Mouse (Mus musculus): ENCODE measurements at regions not wholly inside any gene's neighbourhood (a gene's known extent, or its start where the extent isn't known, plus 50 kb on each side); places are given as distances from the start of the nearest gene placed in this dataset.

DNA sequence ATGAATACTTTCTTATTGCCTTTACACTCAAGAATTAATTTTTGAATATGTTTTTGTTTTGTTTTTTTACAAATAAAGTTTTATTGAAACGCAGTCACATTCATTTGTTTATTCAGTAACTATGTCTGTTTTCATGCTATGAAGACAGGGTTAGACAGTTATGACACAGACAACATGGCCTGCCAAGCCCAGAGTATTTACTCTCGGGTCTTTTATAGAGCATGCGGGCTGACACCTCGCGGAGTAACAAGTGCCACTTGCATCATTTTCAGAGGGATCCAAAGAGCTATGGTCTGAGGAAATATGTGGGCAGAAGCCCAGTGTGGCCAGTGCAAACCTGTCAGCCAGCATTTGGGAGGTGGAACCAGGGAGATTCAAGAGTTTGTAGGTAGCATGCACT lies 206.5 kb upstream of the Nt5e start:
- Histone ChIP-seq H3K4me3 (ENCODE audit: low read depth, low read length) (no peak overlapping the region), H3K4me2 (ENCODE audit: low read depth, low read length) (no peak overlapping the region), H3K27me3 (ENCODE audit: control insufficient read depth, insufficient read depth, low read depth, low read length) (no peaks in the 10 kb centered on the region), H3K4me1 (ENCODE audit: control insufficient read depth, low read depth, low read length) (no peaks in the 10 kb centered on the region), H3K27ac (ENCODE audit: low read length) (no peak overlapping the region), H3K9me3 (replicated peaks; ENCODE audit: control insufficient read depth, low read length) (no peaks in the 10 kb centered on the region), H3K36me3 (ENCODE audit: control insufficient read depth, insufficient read depth) (no peaks in the 10 kb centered on the region), H3K9ac (ENCODE audit: low read depth, low read length) (no peak overlapping the region)
- 80% methylated on average over 5 of the region's 5 CpGs for WGBS (ENCODE audit: insufficient replicate concordance)
- no peak for ATAC-seq (ENCODE audit: low read depth)

DNA sequence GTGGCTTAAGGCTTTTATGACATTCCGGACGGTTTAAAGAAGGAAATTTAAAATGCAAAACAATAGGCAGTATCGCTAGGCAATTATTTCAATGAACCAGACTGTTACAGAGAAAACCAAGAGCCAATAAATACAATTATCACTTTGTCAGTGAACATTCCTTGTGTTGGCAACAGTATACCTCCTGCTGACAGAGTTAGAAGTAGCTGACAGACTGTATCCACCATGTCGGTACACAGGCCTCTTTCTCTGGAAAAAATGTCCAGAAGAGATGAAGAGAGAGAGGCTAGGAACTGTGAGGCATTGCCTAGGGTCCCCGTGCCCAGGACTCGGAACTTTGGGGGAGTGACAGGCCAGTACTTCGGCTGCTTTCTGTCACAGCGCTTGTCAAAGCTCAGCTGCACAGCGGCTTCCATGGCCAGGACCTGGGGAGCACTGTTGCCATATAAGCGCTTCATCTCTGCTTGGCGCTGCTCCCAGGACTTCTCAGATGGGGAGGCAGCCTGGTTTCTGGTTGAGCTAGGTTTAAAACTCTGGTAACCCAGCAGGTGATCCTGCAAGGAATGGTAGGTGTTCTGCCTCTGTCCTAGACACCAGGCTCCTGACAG lies 205.9 kb upstream of the Nt5e start:
- no peaks in the 10 kb centered on the region for H3K27me3 ChIP-seq (ENCODE audit: control insufficient read depth, insufficient read depth, low read depth, low read length)
- no peak overlapping the region for H3K4me2 ChIP-seq (ENCODE audit: low read depth, low read length)
- H3K9ac ChIP-seq (ENCODE audit: low read depth, low read length), result no peak overlapping the region
- ATAC-seq (ENCODE audit: low read depth), result no peak
- H3K9me3 ChIP-seq (replicated peaks; ENCODE audit: control insufficient read depth, low read length), result no peaks in the 10 kb centered on the region
- 68% methylated on average over 11 of the region's 11 CpGs for WGBS (ENCODE audit: insufficient replicate concordance)
- H3K36me3 ChIP-seq (ENCODE audit: control insufficient read depth, insufficient read depth), result no peaks in the 10 kb centered on the region
- no peak overlapping the region for H3K4me3 ChIP-seq (ENCODE audit: low read depth, low read length)
- H3K27ac ChIP-seq (ENCODE audit: low read length), result no peak overlapping the region
- H3K4me1 ChIP-seq (ENCODE audit: control insufficient read depth, low read depth, low read length), result no peaks in the 10 kb centered on the region

- WGBS (ENCODE audit: insufficient replicate concordance), result 74% methylated on average over 9 of the region's 9 CpGs
- ATAC-seq (ENCODE audit: low read depth), result no peak
Observed at GRCm38 (mm10) chr9:88124322-88125005, 202.5 kb upstream of the Nt5e start.

DNA sequence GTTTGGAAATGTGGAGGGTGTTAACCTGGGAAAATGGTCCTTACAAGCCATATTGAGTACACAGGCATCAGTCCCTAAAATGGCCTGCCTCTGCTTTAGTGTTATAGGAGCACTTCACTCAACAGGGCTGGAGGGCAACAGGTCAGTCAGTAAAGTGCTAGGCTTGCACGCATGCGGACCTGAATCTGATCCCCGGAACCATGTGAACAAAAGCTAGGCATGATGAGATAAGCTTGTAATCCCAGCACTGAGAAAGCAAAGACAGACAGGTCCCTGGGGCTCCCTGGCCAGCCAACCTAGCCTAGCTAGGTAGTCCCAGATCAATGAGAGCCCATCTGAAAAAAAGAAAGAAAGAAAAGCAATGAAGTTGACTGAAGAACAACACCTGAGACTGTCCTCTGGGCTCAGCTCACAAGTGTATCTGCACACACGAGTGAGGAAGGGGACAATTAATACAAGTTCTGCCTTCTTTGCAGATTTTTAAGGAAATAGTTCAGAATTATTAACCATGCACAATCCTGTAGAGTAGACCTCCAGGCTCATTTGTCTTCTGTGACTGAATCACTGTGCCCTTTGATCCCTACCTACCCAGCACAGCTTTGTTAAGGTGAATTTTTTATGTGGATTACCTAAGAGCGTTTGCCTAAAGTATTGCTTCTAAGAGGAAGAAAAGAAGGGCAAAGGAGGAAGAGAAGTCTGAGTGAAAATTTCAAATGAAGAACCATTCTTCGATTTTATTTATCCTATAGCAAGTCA lies 163.8 kb upstream of the Nt5e start:
- H3K9me3 ChIP-seq (replicated peaks; ENCODE audit: control insufficient read depth, low read length), result no peaks in the 10 kb centered on the region
- no peak overlapping the region for H3K27ac ChIP-seq (ENCODE audit: low read length)
- H3K4me2 ChIP-seq (ENCODE audit: low read depth, low read length), result no peak overlapping the region
- H3K4me1 ChIP-seq (ENCODE audit: control insufficient read depth, low read depth, low read length), result no peaks in the 10 kb centered on the region
- H3K27me3 ChIP-seq (ENCODE audit: control insufficient read depth, insufficient read depth, low read depth, low read length), result no peaks in the 10 kb centered on the region
- 61% methylated on average over 6 of the region's 6 CpGs for WGBS (ENCODE audit: insufficient replicate concordance)
- no peaks in the 10 kb centered on the region for H3K36me3 ChIP-seq (ENCODE audit: control insufficient read depth, insufficient read depth)
- no peak overlapping the region for H3K4me3 ChIP-seq (ENCODE audit: low read depth, low read length)
- no peak for ATAC-seq (ENCODE audit: low read depth)
- H3K9ac ChIP-seq (ENCODE audit: low read depth, low read length), result no peak overlapping the region

More at GRCm38 (mm10) chr9:88124322-88125005, 202.5 kb upstream of the Nt5e start:
- no peaks in the 10 kb centered on the region for H3K27me3 ChIP-seq (ENCODE audit: control insufficient read depth, insufficient read depth, low read depth, low read length)
- no peaks in the 10 kb centered on the region for H3K4me1 ChIP-seq (ENCODE audit: control insufficient read depth, low read depth, low read length)
- no peak overlapping the region for H3K4me3 ChIP-seq (ENCODE audit: low read depth, low read length)
- H3K27ac ChIP-seq (ENCODE audit: low read length), result no peak overlapping the region
- H3K4me2 ChIP-seq (ENCODE audit: low read depth, low read length), result no peak overlapping the region
- no peaks in the 10 kb centered on the region for H3K9me3 ChIP-seq (replicated peaks; ENCODE audit: control insufficient read depth, low read length)
- no peak overlapping the region for H3K9ac ChIP-seq (ENCODE audit: low read depth, low read length)
- H3K36me3 ChIP-seq (ENCODE audit: control insufficient read depth, insufficient read depth), result no peaks in the 10 kb centered on the region

GRCm38 (mm10) chr9:88177575-88178254 lies 149.3 kb upstream of the Nt5e start:
- no peaks in the 10 kb centered on the region for H3K9me3 ChIP-seq (replicated peaks; ENCODE audit: control insufficient read depth, low read length)
- H3K36me3 ChIP-seq (ENCODE audit: control insufficient read depth, insufficient read depth), result no peaks in the 10 kb centered on the region
- H3K4me2 ChIP-seq (ENCODE audit: low read depth, low read length), result no peak overlapping the region
- no peak for ATAC-seq (ENCODE audit: low read depth)
- H3K27me3 ChIP-seq (ENCODE audit: control insufficient read depth, insufficient read depth, low read depth, low read length), result no peaks in the 10 kb centered on the region
- no peak overlapping the region for H3K9ac ChIP-seq (ENCODE audit: low read depth, low read length)
- H3K4me3 ChIP-seq (ENCODE audit: low read depth, low read length), result no peak overlapping the region
- 60% methylated on average over 4 of the region's 4 CpGs for WGBS (ENCODE audit: insufficient replicate concordance)
- no peak overlapping the region for H3K27ac ChIP-seq (ENCODE audit: low read length)
- no peaks in the 10 kb centered on the region for H3K4me1 ChIP-seq (ENCODE audit: control insufficient read depth, low read depth, low read length)

DNA sequence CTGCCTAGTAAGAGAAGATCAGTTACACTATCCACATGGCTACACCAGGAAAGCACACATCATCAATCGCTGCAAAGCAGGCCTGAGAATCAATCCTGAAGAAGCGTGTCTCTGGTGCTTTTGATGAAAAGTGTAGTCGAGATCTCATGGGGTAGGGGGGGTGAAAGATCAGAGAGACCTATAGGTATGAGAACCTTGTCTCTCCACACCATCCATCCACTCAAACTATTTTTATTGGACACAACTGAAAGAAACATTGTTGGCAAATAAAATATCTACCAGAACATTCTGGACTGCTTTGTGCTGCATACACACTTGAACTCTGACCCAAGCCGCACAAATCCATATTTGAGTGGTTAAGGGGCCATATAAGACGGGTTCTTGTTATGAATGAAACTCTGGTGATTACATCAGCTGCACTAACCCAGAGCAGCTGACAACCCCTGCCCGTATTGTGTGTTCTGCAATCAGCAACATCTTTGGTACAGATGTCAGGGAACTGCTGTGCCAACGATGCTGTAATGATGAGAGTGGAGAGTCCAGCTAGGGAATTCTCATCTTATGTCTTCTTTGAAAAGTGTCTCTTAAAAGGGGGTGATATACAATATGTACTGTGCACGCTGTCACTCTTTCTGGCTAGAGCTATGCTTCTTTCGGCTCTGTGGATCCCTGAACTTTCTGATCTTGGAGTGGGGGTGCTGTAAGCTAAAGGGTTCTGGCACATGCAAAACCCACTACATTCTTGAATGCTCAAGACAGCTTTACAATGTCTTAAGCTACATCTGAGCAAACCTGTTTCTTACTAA lies 145.6 kb upstream of the Nt5e start:
- Histone ChIP-seq H3K4me1 (ENCODE audit: control insufficient read depth, low read depth, low read length) (no peaks in the 10 kb centered on the region), H3K9me3 (replicated peaks; ENCODE audit: control insufficient read depth, low read length) (no peaks in the 10 kb centered on the region), H3K27me3 (ENCODE audit: control insufficient read depth, insufficient read depth, low read depth, low read length) (no peaks in the 10 kb centered on the region), H3K9ac (ENCODE audit: low read depth, low read length) (no peak overlapping the region), H3K4me3 (ENCODE audit: low read depth, low read length) (no peak overlapping the region), H3K36me3 (ENCODE audit: control insufficient read depth, insufficient read depth) (no peaks in the 10 kb centered on the region), H3K27ac (ENCODE audit: low read length) (no peak overlapping the region), H3K4me2 (ENCODE audit: low read depth, low read length) (no peak overlapping the region)
- no peak for ATAC-seq (ENCODE audit: low read depth)
- 60% methylated on average over 9 of the region's 9 CpGs for WGBS (ENCODE audit: insufficient replicate concordance)

GRCm38 (mm10) chr9:88207378-88207777 lies 119.6 kb upstream of the Nt5e start:
- H3K4me2 ChIP-seq (ENCODE audit: low read depth, low read length), result no peak overlapping the region
- H3K27ac ChIP-seq (ENCODE audit: low read length), result no peak overlapping the region
- H3K36me3 ChIP-seq (ENCODE audit: control insufficient read depth, insufficient read depth), result no peaks in the 10 kb centered on the region
- ATAC-seq (ENCODE audit: low read depth), result no peak
- H3K4me1 ChIP-seq (ENCODE audit: control insufficient read depth, low read depth, low read length), result no peaks in the 10 kb centered on the region
- WGBS (ENCODE audit: insufficient replicate concordance), result 51% methylated on average over 7 of the region's 7 CpGs
- H3K9ac ChIP-seq (ENCODE audit: low read depth, low read length), result no peak overlapping the region
- no peaks in the 10 kb centered on the region for H3K27me3 ChIP-seq (ENCODE audit: control insufficient read depth, insufficient read depth, low read depth, low read length)
- no peaks in the 10 kb centered on the region for H3K9me3 ChIP-seq (replicated peaks; ENCODE audit: control insufficient read depth, low read length)
- H3K4me3 ChIP-seq (ENCODE audit: low read depth, low read length), result no peak overlapping the region

DNA sequence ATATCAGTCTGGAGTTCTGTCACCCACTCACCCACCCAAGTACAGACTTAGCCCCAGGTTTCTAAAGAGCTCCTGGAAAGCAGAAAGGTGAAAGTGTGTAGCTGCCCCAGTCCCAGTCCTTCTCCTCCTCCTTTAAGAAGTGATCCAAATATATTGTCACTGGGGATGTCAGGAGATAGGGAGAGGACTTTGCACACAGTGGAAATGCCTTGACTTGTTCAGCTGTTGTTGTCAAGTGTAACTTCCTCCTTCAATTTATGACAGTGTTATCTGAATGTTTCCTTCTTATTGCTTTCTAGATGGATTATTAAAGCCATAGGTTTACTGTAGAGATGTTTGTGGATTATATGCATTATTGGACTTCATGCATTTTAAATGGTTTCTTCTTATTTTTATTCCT lies 119.0 kb upstream of the Nt5e start:
- no peak overlapping the region for H3K27ac ChIP-seq (ENCODE audit: low read length)
- H3K9me3 ChIP-seq (replicated peaks; ENCODE audit: control insufficient read depth, low read length), result no peaks in the 10 kb centered on the region
- no peak overlapping the region for H3K9ac ChIP-seq (ENCODE audit: low read depth, low read length)
- H3K4me1 ChIP-seq (ENCODE audit: control insufficient read depth, low read depth, low read length), result no peaks in the 10 kb centered on the region
- no peaks in the 10 kb centered on the region for H3K36me3 ChIP-seq (ENCODE audit: control insufficient read depth, insufficient read depth)
- H3K4me2 ChIP-seq (ENCODE audit: low read depth, low read length), result no peak overlapping the region
- no peak for ATAC-seq (ENCODE audit: low read depth)
- no peak overlapping the region for H3K4me3 ChIP-seq (ENCODE audit: low read depth, low read length)
- H3K27me3 ChIP-seq (ENCODE audit: control insufficient read depth, insufficient read depth, low read depth, low read length), result no peaks in the 10 kb centered on the region

All from liver, embryonic 16.5 days (tissue).